Mouse (Mus musculus): ENCODE results near the gene Stk32c. TPM values are rescaled to one million over a fixed set of nuclear protein-coding genes. Genes with fewer than 3 reads are reported as not detected.

Stk32c gene
- total RNA-seq (2012; rRNA removed): 0.53 and 0.89 TPM in 2 replicates

DNA sequence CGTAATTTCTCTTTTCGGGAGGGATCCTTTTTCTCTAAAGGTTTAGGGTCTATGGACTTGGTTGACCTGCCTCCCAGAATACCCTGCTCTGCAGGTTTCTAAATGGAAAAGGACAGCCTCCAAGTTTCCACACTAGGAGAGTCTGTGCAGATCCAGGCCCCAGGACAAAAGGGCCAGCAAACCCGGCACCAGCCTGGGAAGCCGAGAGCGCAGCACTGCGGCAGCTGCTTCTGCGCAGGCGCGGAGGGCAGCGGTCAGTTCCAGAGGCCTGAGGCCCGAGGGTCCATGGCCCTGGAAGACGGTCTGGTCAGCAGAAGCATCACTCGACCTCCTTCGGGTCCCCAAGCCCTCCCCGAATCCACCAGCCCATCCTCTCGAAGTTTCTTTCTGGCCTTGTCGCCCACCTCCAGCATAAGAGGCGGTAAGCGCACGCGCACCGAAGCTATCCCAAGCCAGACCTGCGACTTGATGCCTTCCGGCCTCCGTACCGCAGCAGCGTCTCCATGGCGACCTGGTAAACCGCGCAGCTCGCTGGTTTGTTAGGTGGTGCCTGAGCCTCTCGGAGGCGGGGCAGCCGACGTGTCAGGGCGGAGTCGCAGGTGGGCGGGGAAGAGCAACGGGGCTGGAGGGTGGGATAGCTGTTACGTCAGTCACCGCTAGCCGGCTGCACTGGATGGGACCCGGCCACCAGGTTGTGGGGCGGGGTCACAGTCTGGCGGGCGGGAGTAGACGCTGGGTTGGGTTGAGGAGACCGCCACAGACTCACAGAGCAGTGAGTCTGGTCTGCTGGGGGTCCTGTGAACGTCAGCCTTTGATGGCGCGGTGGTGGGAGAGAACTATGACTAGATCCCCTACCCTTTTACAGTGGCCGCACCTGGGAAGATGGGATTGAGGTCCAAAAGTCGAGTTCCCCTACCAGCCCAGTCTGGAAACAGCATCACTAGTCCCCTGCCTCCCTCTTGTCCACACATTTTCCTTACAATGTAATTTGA is at the start of gene Stk32c, which contains the start of gene Lrrc27:
Stk32c (minus strand) TSS at position 554 of the 992 bp plus-strand sequence.
Lrrc27 (plus strand) TSS at position 235 of the 992 bp plus-strand sequence.
- H3K27ac ChIP-seq (ENCODE audit: insufficient read depth, low read depth, low read length, poor library complexity, severe bottlenecking): peak within 1 kb of the TSS; percentile 56; the same call in 1 of the 2 replicates
- peak; percentile 64; the same call in 1 of the 2 replicates for TF ChIP-seq HCFC1 (IDR thresholded peaks at IDR 0.05; ENCODE audit: borderline replicate concordance, insufficient read depth, low read length)
- no peak for TF ChIP-seq ZC3H11A (IDR thresholded peaks at IDR 0.05; ENCODE audit: borderline replicate concordance, low read depth, low read length)
- H3K9me3 ChIP-seq (ENCODE audit: control insufficient read depth, insufficient read depth, low read depth, low read length): no peaks in the 10 kb centered on the region
- peak within 1 kb of the TSS; percentile 93 for H3K9ac ChIP-seq (ENCODE audit: insufficient read depth, low read depth, low read length, poor library complexity, severe bottlenecking)
- DNase-seq (ENCODE audit: low read depth, low spot score): peak; percentile 98
- H3K36me3 ChIP-seq (ENCODE audit: control insufficient read depth, insufficient read depth, low read length, poor library complexity, severe bottlenecking): no peaks in the 10 kb centered on the region
- H3K4me1 ChIP-seq (ENCODE audit: control insufficient read depth in 2 of 2, insufficient read depth in 2 of 2, low read length in 2 of 2, poor library complexity in 1 of 2): peaks cover 0 to 5% of the 10 kb centered on the region in 2 experiments; a peak in 1 of 4 replicates
- in situ Hi-C loops (cut with MboI; ENCODE audit: low sequenced_read_pairs in 2 of 2, unreplicated experiment in 2 of 2): no loop called here
- H3K4me3 ChIP-seq (ENCODE audit: insufficient read depth in 1 of 2, low read depth in 1 of 2, low read length in 2 of 2, poor library complexity in 1 of 2, severe bottlenecking in 1 of 2): peak within 1 kb of the TSS; percentile 76 to 83

DNA sequence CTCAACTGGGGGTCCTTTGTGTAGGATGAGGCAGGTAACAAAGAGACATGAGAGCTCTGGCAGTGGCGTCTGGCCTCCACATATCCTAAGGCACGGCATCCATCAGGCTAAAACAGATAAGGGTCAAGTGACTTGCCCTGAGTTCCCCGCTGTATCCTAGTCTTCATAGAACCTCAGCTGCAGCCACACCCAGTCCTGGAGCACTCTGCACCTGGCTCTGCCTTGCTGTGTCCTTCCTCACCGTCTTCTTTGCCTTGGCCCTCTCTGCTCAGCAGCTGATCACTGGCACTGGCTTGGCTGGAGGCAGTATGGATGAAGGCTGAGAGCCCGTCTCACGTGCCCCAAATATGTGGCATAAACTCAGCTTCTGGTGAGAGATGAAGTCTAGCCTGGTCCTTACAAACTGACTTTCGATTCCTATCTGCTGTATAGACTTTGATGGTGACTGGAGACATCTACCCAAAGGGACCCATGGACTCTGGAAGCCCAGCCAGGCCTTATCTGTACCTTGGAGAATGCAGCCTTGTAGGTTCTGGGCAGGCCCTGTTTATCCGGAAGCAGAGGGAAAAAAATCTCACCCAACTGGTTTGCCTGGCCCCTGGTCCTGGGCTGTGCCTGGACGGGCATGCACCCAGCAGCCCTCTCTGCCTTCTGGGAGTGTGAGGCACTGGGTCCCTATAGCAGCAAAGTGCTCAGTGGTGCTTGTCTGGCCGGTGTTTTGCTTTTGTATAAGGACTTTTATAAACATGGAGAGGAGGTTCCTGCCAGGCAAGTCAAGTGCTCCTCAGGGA is 44.8 kb upstream of the Stk32c start:
- no peak overlapping the region for H3K27ac ChIP-seq (ENCODE audit: insufficient read depth, low read depth, low read length, poor library complexity, severe bottlenecking)
- no peak overlapping the region for H3K9ac ChIP-seq (ENCODE audit: insufficient read depth, low read depth, low read length, poor library complexity, severe bottlenecking)
- H3K4me3 ChIP-seq (ENCODE audit: insufficient read depth in 1 of 2, low read depth in 1 of 2, low read length in 2 of 2, poor library complexity in 1 of 2, severe bottlenecking in 1 of 2): no peak overlapping the region
- H3K4me1 ChIP-seq (ENCODE audit: control insufficient read depth in 2 of 2, insufficient read depth in 2 of 2, low read length in 2 of 2, poor library complexity in 1 of 2): peaks cover 0 to 29% of the 10 kb centered on the region in 2 experiments; a peak in 2 of 4 replicates
- in situ Hi-C loops (cut with MboI; ENCODE audit: low sequenced_read_pairs in 2 of 2, unreplicated experiment in 2 of 2): no loop called here
- DNase-seq (ENCODE audit: low read depth, low spot score): no peak
- H3K9me3 ChIP-seq (ENCODE audit: control insufficient read depth, insufficient read depth, low read depth, low read length): no peaks in the 10 kb centered on the region
- H3K36me3 ChIP-seq (ENCODE audit: control insufficient read depth, insufficient read depth, low read length, poor library complexity, severe bottlenecking): peaks cover 20% of the 10 kb centered on the region
- no peak for TF ChIP-seq MAFK (IDR thresholded peaks at IDR 0.05; ENCODE audit: insufficient read depth, low read depth, low read length)

- no peak for TF ChIP-seq ZC3H11A (IDR thresholded peaks at IDR 0.05; ENCODE audit: borderline replicate concordance, low read depth, low read length)
- TF ChIP-seq HCFC1 (IDR thresholded peaks at IDR 0.05; ENCODE audit: borderline replicate concordance, insufficient read depth, low read length): no peak
- TF ChIP-seq MAFK (IDR thresholded peaks at IDR 0.05; ENCODE audit: insufficient read depth, low read depth, low read length): no peak
- no peak for TF ChIP-seq CHD2 (IDR thresholded peaks at IDR 0.05; ENCODE audit: low read depth, low read length)
- no peak for TF ChIP-seq ZNF384 (IDR thresholded peaks at IDR 0.05; ENCODE audit: low read depth, low read length)
- Histone ChIP-seq H3K4me1 (ENCODE audit: control insufficient read depth in 2 of 2, insufficient read depth in 2 of 2, low read length in 2 of 2, poor library complexity in 1 of 2) (peaks cover 0 to 49% of the 10 kb centered on the region in 2 experiments; a peak in 2 of 4 replicates), H3K36me3 (ENCODE audit: control insufficient read depth, insufficient read depth, low read length, poor library complexity, severe bottlenecking) (peaks cover 23% of the 10 kb centered on the region), H3K9ac (ENCODE audit: insufficient read depth, low read depth, low read length, poor library complexity, severe bottlenecking) (no peak overlapping the region), H3K9me3 (ENCODE audit: control insufficient read depth, insufficient read depth, low read depth, low read length) (no peaks in the 10 kb centered on the region), H3K4me3 (ENCODE audit: insufficient read depth in 1 of 2, low read depth in 1 of 2, low read length in 2 of 2, poor library complexity in 1 of 2, severe bottlenecking in 1 of 2) (no peak overlapping the region), H3K27ac (ENCODE audit: insufficient read depth, low read depth, low read length, poor library complexity, severe bottlenecking) (no peak overlapping the region)
- DNase-seq (ENCODE audit: low read depth, low spot score): no peak
- in situ Hi-C loops (cut with MboI; ENCODE audit: low sequenced_read_pairs in 2 of 2, unreplicated experiment in 2 of 2): no loop called here
These were observed 41.5 kb upstream of the Stk32c start for GRCm38 (mm10) chr7:139254626-139255025.

DNA sequence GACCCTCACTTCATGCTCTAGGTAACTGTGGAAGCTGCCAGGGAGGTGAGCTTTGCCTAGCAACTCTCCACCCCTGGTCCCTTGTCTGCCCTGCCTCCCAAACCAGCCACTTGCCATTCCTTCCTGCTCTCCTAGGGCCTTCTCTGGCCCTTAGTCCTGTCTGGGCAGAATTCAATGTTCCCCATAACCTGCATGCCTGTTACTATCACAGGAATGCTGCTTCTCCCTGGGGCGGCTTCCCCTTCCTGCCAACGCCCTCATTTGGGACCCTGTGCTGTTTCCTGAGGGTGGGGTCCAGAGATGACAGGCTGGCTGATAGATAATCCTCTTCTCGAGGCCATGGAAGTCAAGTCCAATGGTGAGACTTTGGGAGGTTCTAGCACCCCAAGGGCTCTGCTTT is 40.4 kb upstream of the Stk32c start:
- Histone ChIP-seq H3K36me3 (ENCODE audit: control insufficient read depth, insufficient read depth, low read length, poor library complexity, severe bottlenecking) (peaks cover 20% of the 10 kb centered on the region), H3K9ac (ENCODE audit: insufficient read depth, low read depth, low read length, poor library complexity, severe bottlenecking) (no peak overlapping the region), H3K27ac (ENCODE audit: insufficient read depth, low read depth, low read length, poor library complexity, severe bottlenecking) (no peak overlapping the region), H3K4me3 (ENCODE audit: insufficient read depth in 1 of 2, low read depth in 1 of 2, low read length in 2 of 2, poor library complexity in 1 of 2, severe bottlenecking in 1 of 2) (no peak overlapping the region), H3K9me3 (ENCODE audit: control insufficient read depth, insufficient read depth, low read depth, low read length) (no peaks in the 10 kb centered on the region), H3K4me1 (ENCODE audit: control insufficient read depth in 2 of 2, insufficient read depth in 2 of 2, low read length in 2 of 2, poor library complexity in 1 of 2) (peaks cover 0 to 50% of the 10 kb centered on the region in 2 experiments; a peak in 2 of 4 replicates)
- in situ Hi-C loops (cut with MboI; ENCODE audit: low sequenced_read_pairs in 2 of 2, unreplicated experiment in 2 of 2): no loop called here
- DNase-seq (ENCODE audit: low read depth, low spot score): no peak
- TF ChIP-seq CHD2 (IDR thresholded peaks at IDR 0.05; ENCODE audit: low read depth, low read length): no peak
- no peak for TF ChIP-seq ZC3H11A (IDR thresholded peaks at IDR 0.05; ENCODE audit: borderline replicate concordance, low read depth, low read length)
- TF ChIP-seq MAFK (IDR thresholded peaks at IDR 0.05; ENCODE audit: insufficient read depth, low read depth, low read length): no peak
- TF ChIP-seq ZNF384 (IDR thresholded peaks at IDR 0.05; ENCODE audit: low read depth, low read length): no peak
- TF ChIP-seq HCFC1 (IDR thresholded peaks at IDR 0.05; ENCODE audit: borderline replicate concordance, insufficient read depth, low read length): no peak

All from ES-E14 (cell line).